Mouse (Mus musculus): ENCODE data around the gene Cldn1. TPM values are rescaled to one million over a fixed set of nuclear protein-coding genes. Genes with fewer than 3 reads are reported as not detected.

Gene Cldn1
- total RNA-seq, 1 experiment, result 0.45 TPM

DNA sequence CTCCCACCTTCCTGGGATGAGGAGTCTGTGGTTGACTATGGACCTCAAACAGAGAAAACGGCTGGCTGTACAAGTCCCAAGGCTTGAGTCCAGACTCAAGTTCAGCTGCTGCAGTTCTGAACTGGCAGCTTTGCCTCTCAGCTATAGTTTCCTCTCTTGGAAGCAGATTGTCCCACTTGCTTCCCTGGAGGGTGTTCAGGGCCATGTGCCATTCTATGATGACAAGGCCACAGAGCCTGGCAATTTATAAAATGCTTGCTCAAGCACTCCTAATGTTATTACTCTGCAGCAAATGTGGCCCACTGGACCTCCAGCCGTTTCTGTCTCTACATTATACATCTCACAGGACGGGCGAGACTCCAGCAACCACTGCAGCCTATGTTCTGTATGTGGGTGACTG is 12.0 kb downstream of the Cldn1 start:
- Histone ChIP-seq H3K9ac (ENCODE audit: insufficient read depth, low read depth, low read length, poor library complexity, severe bottlenecking) (no peak overlapping the region), H3K36me3 (ENCODE audit: control insufficient read depth, insufficient read depth, low read length, poor library complexity, severe bottlenecking) (no peaks in the 10 kb centered on the region), H3K4me3 (ENCODE audit: insufficient read depth in 1 of 2, low read depth in 1 of 2, low read length in 2 of 2, poor library complexity in 1 of 2, severe bottlenecking in 1 of 2) (no peak overlapping the region), H3K27ac (ENCODE audit: insufficient read depth, low read depth, low read length, poor library complexity, severe bottlenecking) (no peak overlapping the region), H3K4me1 (ENCODE audit: control insufficient read depth in 2 of 2, insufficient read depth in 2 of 2, low read length in 2 of 2, poor library complexity in 1 of 2) (no peaks in the 10 kb centered on the region), H3K9me3 (ENCODE audit: control insufficient read depth, insufficient read depth, low read depth, low read length) (no peaks in the 10 kb centered on the region)
- in situ Hi-C loops (cut with MboI; ENCODE audit: low sequenced_read_pairs in 2 of 2, unreplicated experiment in 2 of 2), result no loop called here
- no peak for TF ChIP-seq MAFK (IDR thresholded peaks at IDR 0.05; ENCODE audit: insufficient read depth, low read depth, low read length)
- TF ChIP-seq ZC3H11A (IDR thresholded peaks at IDR 0.05; ENCODE audit: borderline replicate concordance, low read depth, low read length), result no peak
- no peak for TF ChIP-seq CHD2 (IDR thresholded peaks at IDR 0.05; ENCODE audit: low read depth, low read length)
- TF ChIP-seq HCFC1 (IDR thresholded peaks at IDR 0.05; ENCODE audit: borderline replicate concordance, insufficient read depth, low read length), result no peak
- no peak for TF ChIP-seq ZNF384 (IDR thresholded peaks at IDR 0.05; ENCODE audit: low read depth, low read length)
- DNase-seq (ENCODE audit: low read depth, low spot score), result no peak

DNA sequence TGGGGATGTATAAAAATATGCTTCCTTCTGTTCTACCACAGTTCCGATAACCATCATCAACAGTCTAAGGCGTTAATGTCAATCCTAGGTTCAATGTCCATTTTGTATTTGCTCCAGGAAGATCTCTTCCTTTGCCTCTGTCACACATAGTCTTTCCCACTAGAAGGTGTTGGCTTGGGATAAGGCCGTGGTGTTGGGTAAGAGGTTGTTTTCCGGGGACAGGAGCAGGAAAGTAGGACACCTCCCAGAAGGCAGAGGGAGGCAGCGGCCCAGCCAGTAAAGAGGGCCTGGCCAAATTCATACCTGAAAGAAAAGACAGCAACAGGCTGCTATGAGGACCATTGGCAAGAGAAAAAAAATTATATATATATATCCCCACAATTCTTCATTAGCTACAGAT is 12.7 kb downstream of the Cldn1 start:
- H3K36me3 ChIP-seq (ENCODE audit: control insufficient read depth, insufficient read depth, low read length, poor library complexity, severe bottlenecking), result no peaks in the 10 kb centered on the region
- DNase-seq (ENCODE audit: low read depth, low spot score), result no peak
- H3K9me3 ChIP-seq (ENCODE audit: control insufficient read depth, insufficient read depth, low read depth, low read length), result no peaks in the 10 kb centered on the region
- TF ChIP-seq HCFC1 (IDR thresholded peaks at IDR 0.05; ENCODE audit: borderline replicate concordance, insufficient read depth, low read length) (no peak), MAFK (IDR thresholded peaks at IDR 0.05; ENCODE audit: insufficient read depth, low read depth, low read length) (no peak), ZC3H11A (IDR thresholded peaks at IDR 0.05; ENCODE audit: borderline replicate concordance, low read depth, low read length) (no peak), ZNF384 (IDR thresholded peaks at IDR 0.05; ENCODE audit: low read depth, low read length) (no peak), CHD2 (IDR thresholded peaks at IDR 0.05; ENCODE audit: low read depth, low read length) (no peak)
- no peak overlapping the region for H3K27ac ChIP-seq (ENCODE audit: insufficient read depth, low read depth, low read length, poor library complexity, severe bottlenecking)
- H3K9ac ChIP-seq (ENCODE audit: insufficient read depth, low read depth, low read length, poor library complexity, severe bottlenecking), result no peak overlapping the region
- no peak overlapping the region for H3K4me3 ChIP-seq (ENCODE audit: insufficient read depth in 1 of 2, low read depth in 1 of 2, low read length in 2 of 2, poor library complexity in 1 of 2, severe bottlenecking in 1 of 2)
- no peaks in the 10 kb centered on the region for H3K4me1 ChIP-seq (ENCODE audit: control insufficient read depth in 2 of 2, insufficient read depth in 2 of 2, low read length in 2 of 2, poor library complexity in 1 of 2)
- in situ Hi-C loops (cut with MboI; ENCODE audit: low sequenced_read_pairs in 2 of 2, unreplicated experiment in 2 of 2), result no loop called here

DNA sequence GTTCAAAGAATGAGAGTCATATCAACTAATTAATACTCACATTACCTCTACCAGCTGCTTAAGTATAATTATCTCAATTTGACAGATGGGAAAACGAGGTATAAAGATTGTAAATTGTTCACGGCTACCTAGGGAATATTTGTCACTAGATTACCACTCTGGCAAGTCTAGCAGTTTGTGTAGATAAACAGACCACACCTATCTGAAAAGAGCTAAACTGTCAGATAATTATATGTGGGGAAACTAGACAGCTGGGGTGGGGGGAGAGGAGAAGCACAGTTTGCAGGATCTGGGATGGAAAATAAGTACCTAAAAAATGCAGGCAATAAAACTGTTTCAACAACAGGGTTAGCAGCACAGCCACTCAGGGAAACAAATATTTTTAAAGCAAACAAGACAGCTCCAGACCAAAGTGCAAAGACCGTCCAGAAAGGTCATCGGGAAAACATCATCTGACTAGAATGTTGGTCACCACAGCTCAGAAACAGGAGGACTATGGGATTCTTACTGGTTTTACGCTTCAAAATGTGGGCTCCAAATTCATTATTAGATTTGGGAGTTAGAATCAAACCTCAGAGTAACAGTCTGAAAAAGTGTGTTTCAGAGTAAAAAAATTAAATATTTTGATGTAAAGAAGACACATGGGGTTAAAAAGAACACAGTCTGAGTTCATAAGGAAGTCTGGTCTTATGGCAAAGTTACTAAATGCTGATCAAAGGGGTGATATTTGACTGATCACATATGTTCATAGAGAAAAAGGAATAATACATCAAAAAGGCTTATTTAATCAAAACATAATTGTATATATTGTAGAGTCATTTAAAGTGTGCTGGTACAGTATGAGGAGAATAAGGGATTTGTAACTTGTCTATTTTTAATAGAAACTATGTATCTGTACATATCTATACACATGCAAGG is 13.5 kb downstream of the Cldn1 start:
- Histone ChIP-seq H3K4me3 (ENCODE audit: insufficient read depth in 1 of 2, low read depth in 1 of 2, low read length in 2 of 2, poor library complexity in 1 of 2, severe bottlenecking in 1 of 2) (no peak overlapping the region), H3K9me3 (ENCODE audit: control insufficient read depth, insufficient read depth, low read depth, low read length) (no peaks in the 10 kb centered on the region), H3K27ac (ENCODE audit: insufficient read depth, low read depth, low read length, poor library complexity, severe bottlenecking) (no peak overlapping the region), H3K36me3 (ENCODE audit: control insufficient read depth, insufficient read depth, low read length, poor library complexity, severe bottlenecking) (no peaks in the 10 kb centered on the region), H3K9ac (ENCODE audit: insufficient read depth, low read depth, low read length, poor library complexity, severe bottlenecking) (no peak overlapping the region), H3K4me1 (ENCODE audit: control insufficient read depth in 2 of 2, insufficient read depth in 2 of 2, low read length in 2 of 2, poor library complexity in 1 of 2) (no peaks in the 10 kb centered on the region)
- in situ Hi-C loops (cut with MboI; ENCODE audit: low sequenced_read_pairs in 2 of 2, unreplicated experiment in 2 of 2), result no loop called here
- TF ChIP-seq MAFK (IDR thresholded peaks at IDR 0.05; ENCODE audit: insufficient read depth, low read depth, low read length) (no peak), ZC3H11A (IDR thresholded peaks at IDR 0.05; ENCODE audit: borderline replicate concordance, low read depth, low read length) (no peak)
- DNase-seq (ENCODE audit: low read depth, low spot score), result no peak

DNA sequence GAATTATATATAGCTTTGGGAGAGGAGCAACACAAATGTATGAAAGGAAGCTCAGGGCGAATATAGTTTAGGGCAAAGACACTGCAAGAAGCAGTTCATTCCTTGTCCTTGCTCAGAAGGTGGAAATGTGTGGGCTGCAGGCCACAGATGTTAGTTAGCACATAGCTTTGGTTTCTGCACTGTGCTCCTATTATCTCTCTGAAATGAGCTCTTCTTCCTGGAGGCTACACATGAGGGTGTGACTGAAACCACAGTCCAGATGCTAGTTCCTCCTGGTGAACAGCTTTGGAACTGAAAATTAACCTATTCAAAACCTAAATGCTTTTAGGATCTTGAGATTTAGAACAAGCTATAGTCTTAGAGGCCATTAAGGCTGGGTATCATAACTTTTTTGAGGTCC is 16.1 kb downstream of the Cldn1 start:
- TF ChIP-seq CHD2 (IDR thresholded peaks at IDR 0.05; ENCODE audit: low read depth, low read length) (no peak), ZNF384 (IDR thresholded peaks at IDR 0.05; ENCODE audit: low read depth, low read length) (no peak), MAFK (IDR thresholded peaks at IDR 0.05; ENCODE audit: insufficient read depth, low read depth, low read length) (no peak), HCFC1 (IDR thresholded peaks at IDR 0.05; ENCODE audit: borderline replicate concordance, insufficient read depth, low read length) (no peak), ZC3H11A (IDR thresholded peaks at IDR 0.05; ENCODE audit: borderline replicate concordance, low read depth, low read length) (no peak)
- no peak overlapping the region for H3K9ac ChIP-seq (ENCODE audit: insufficient read depth, low read depth, low read length, poor library complexity, severe bottlenecking)
- H3K4me3 ChIP-seq (ENCODE audit: insufficient read depth in 1 of 2, low read depth in 1 of 2, low read length in 2 of 2, poor library complexity in 1 of 2, severe bottlenecking in 1 of 2), result no peak overlapping the region
- no peaks in the 10 kb centered on the region for H3K4me1 ChIP-seq (ENCODE audit: control insufficient read depth in 2 of 2, insufficient read depth in 2 of 2, low read length in 2 of 2, poor library complexity in 1 of 2)
- no peaks in the 10 kb centered on the region for H3K9me3 ChIP-seq (ENCODE audit: control insufficient read depth, insufficient read depth, low read depth, low read length)
- H3K36me3 ChIP-seq (ENCODE audit: control insufficient read depth, insufficient read depth, low read length, poor library complexity, severe bottlenecking), result no peaks in the 10 kb centered on the region
- no peak overlapping the region for H3K27ac ChIP-seq (ENCODE audit: insufficient read depth, low read depth, low read length, poor library complexity, severe bottlenecking)
- in situ Hi-C loops (cut with MboI; ENCODE audit: low sequenced_read_pairs in 2 of 2, unreplicated experiment in 2 of 2), result no loop called here
- no peak for DNase-seq (ENCODE audit: low read depth, low spot score)

All from ES-E14 (cell line).